Mouse (Mus musculus) Patski (cell line): ENCODE measurements around the gene Nags. TPM values are rescaled to one million over a fixed set of nuclear protein-coding genes. Genes with fewer than 3 reads are reported as not detected.

Experiments
- ATAC-seq: fragments of 100-300 bp; one replicate; pipeline ENCODE4 v1.8.0; 2021
- CTCF ChIA-PET: fragments of 350-600 bp; sonication (Branson Sonifier 250); formaldehyde crosslinking; loops from one replicate; lab custom pipeline; 2022; ENCODE audit warnings: inconsistent platforms; lab: Charles Lee
- POLR2A ChIA-PET: fragments of 350-600 bp; sonication (Branson Sonifier 250); formaldehyde crosslinking; loops from one replicate; lab custom pipeline; 2022; ENCODE audit warnings: antibody characterized with exemption, inconsistent platforms; lab: Charles Lee
- DNase-seq: peaks from one replicate; pipeline ENCODE4 v3.0.0-alpha.2; 2011; ENCODE audit warnings: low read depth, low spot score
- H3K27me3 ChIP-seq: fragments of 371-371 bp; one replicate; pipeline ENCODE4 v1.5.1; 2021
- CTCF ChIP-seq: fragments of 100-300 bp; IDR thresholded peaks from one replicate; pipeline ENCODE4 v1.5.1; 2021
- in situ Hi-C: fragments of 300-500 bp; cut with MboI; formaldehyde crosslinking; loops from 3 replicates; pipeline ENCODE4 v1.11.1; 2018; ENCODE audit warnings: low pct_unique_long_range_greater_than_20kb, mixed read lengths
- polyA plus RNA-seq: library from polyadenylated mRNA; unstranded; gene quantifications from one replicate; pipeline ENCODE4 v1.2.3, GENCODE M21; 2021

Gene Nags
- polyA plus RNA-seq, 1 experiment from 2014 or later: not detected

DNA sequence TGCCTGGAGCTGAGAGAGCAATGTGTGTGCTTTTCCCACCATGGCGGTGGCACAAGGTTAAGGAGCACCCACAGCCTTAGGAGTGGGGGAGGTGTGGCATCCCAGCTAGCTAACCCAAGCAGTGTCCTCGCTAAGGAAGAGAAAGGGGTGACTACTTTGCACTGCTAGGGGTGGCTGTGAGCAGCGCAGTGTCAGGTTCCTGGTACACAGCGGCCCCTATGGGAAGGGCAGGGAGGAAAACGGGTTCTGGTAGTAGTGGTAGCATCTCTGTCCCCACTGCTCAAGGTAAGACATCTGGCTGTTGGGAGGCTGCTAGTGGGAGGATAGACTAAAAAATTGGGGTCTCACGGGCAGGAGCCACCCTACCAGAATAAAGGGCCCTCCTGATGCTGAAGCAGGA lies 52.9 kb downstream of the Nags start:
- ChIA-PET POLR2A (no interaction called here), CTCF (interaction anchor here (1.2 kb wide), 1 partner anchor 12 kb away, joined by 3 read pairs; no protein-coding TSS in a partner anchor)
- ATAC-seq (no peak), DNase-seq (no peak)
- in situ Hi-C loops: no loop called here
- no peaks in the 10 kb centered on the region for H3K27me3 ChIP-seq
- no peak for TF ChIP-seq CTCF

Other genes with a start within 250 kb of the Nags start
- gene Sost, start 178.5 kb upstream of the Nags start, polyA plus RNA-seq: not detected
- not detected for gene Cfap97d1, start 161.2 kb upstream of the Nags start, polyA plus RNA-seq
- gene Dusp3, start 158.5 kb upstream of the Nags start, polyA plus RNA-seq: 95.7 TPM
- gene Mpp3, start 117.1 kb upstream of the Nags start, polyA plus RNA-seq: 5.2 TPM
- gene Cd300lg, start 104.0 kb upstream of the Nags start, polyA plus RNA-seq: not detected
- 16.9 TPM for gene Mpp2, start 57.0 kb upstream of the Nags start, polyA plus RNA-seq
- gene Ppy, start 44.2 kb upstream of the Nags start, polyA plus RNA-seq: not detected
- not detected for gene Pyy, start 37.7 kb upstream of the Nags start, polyA plus RNA-seq
- gene Tmem101, start 10.9 kb downstream of the Nags start, polyA plus RNA-seq: 30.3 TPM
- 45.0 TPM for gene Lsm12, start 39.8 kb downstream of the Nags start, polyA plus RNA-seq
- gene G6pc3, start 44.1 kb downstream of the Nags start, polyA plus RNA-seq: 110 TPM
- gene Hdac5, start 84.7 kb downstream of the Nags start, polyA plus RNA-seq: 63.8 TPM
- 6.8 TPM for gene BC030867, start 103.4 kb downstream of the Nags start, polyA plus RNA-seq
- 0.28 TPM for gene Asb16, start 123.2 kb downstream of the Nags start, polyA plus RNA-seq
- gene Tmub2, start 139.4 kb downstream of the Nags start, polyA plus RNA-seq: 60.5 TPM
- 53.4 TPM for gene Atxn7l3, start 151.1 kb downstream of the Nags start, polyA plus RNA-seq
- gene Ubtf, start 174.2 kb downstream of the Nags start, polyA plus RNA-seq: 101 TPM
- gene Slc4a1, start 220.7 kb downstream of the Nags start, polyA plus RNA-seq: not detected
- gene Rundc3a, start 247.9 kb downstream of the Nags start, polyA plus RNA-seq: 12.1 TPM